Mouse (Mus musculus) thymus, postnatal 4 days (tissue): ENCODE results near the gene Prex1.
A peak's percentile ranks its signal among the peaks of the same experiment; 100 is the strongest.

Experiments
- DNase-seq: peaks from one replicate; pipeline ENCODE4 v3.0.0; 2021

Gene Prex1

DNA sequence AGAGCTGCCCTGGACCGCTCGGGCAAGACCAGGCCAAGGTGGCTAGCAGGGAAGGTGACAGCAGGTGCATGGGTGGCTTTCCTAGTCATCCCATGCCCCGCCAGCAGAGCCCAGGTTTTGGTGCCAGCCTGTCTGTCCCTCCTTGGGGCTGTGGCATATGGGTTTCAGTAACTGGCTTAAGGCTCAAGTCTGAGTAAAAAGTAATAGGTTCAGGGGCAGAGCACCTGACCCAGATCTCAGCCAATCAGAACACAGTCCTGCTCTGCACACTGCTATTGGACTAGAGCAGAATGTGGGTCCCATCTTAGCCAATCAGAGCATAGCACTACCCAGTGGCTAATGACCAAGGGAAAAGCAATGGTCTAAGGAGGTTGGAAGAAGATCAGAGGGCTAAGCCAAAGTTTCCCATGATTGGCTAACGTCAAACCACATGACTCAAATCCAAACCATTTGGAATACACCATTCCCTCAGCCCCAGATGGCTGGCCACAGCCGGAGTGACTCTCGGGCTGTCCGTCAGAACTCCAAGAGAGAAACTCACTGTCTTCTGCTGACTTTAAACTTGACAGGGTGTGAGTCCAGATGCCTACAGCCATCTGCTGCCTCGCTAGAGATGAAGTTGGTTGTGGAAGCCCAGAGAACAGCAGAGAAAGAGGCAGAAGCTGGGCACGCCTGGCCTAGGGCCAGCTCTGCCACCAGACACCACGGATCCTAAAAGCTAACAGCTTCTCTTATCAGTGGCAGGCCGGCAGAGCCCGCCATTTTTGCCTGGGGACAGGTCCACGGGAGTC is 80.9 kb downstream of the Prex1 start:
- no peak for DNase-seq

DNA sequence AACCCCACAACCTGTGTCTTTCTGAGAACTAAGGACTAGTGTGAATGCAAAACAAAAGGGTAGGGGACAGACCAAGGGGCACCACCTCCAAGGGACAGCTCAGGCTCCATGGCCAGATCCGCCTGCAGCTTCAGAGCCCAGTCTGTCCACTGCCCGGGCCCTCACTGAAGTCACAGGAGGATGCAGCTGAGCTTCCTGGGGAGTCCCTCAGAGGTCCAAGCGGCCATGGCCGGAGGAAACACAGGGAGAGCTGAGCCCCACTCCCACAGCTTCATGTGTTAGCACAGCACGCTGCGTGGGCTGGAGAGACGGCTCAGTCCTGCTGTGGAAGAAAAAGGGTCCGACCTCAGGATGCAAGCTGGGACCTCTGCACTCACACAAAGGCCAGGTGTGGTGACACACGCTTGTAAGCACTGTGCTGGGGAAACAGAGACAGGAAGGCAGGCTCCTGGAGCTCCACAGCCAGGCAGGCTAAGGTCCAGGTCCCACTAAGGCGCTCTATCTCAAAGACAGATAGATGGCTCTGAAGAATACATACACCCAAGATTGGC is 81.9 kb downstream of the Prex1 start:
- peak; percentile 67 for DNase-seq

DNA sequence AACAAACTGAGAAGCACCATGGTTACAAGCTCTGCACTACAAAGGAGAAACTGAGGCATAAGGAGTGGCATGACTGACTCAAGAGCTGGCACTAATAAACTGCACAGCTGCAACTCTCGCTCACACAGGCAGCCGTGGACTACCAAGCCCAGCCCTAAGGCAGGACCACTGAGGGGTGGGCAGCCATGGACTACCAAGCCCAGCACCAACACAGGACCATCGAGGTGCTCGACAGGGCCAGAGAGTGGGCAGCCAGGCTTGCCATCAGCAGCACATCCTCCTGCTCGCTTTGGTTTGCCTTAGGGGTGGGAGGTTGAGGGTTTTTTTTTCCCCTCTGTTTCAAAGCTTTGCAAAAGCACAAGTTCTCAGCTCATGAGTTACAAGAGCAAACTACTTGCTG is 82.4 kb downstream of the Prex1 start:
- DNase-seq, result peak; percentile 63

DNA sequence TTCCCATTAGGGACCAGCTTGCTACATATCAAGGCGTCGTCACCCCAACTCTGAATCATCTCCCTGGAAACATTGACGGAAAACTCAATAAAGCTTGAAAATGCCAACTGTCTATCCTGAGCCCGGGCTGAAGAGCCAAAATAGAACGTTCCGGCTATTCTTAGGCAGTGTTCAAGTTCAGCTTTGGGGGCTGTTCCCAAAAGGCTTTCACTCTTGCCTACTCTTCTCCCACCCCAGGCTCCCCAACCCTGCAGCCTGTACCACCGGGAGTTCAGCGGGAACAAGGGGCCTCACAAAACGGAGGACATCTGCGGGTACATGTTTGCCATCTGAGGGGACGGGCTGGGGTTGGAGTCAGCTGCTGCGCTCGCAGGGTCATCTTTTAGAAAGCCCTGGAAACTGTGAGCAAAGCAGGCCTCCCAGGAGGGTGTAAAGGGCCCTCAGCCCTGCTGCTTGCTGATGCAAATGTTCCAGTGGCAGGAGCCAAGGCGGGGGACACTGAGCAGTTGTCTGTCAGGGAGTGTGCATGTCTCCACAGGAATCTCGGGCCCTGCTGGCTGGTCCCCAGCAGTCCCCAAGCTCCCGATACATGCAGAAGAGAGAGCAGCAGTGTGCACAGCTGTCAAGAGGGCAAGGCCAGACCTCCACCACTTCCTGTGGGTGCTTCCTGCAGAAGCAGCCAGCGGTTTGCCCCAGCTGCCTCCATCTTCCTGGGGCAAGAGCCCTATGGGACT is 83.5 kb downstream of the Prex1 start:
- peak; percentile 83 for DNase-seq

DNA sequence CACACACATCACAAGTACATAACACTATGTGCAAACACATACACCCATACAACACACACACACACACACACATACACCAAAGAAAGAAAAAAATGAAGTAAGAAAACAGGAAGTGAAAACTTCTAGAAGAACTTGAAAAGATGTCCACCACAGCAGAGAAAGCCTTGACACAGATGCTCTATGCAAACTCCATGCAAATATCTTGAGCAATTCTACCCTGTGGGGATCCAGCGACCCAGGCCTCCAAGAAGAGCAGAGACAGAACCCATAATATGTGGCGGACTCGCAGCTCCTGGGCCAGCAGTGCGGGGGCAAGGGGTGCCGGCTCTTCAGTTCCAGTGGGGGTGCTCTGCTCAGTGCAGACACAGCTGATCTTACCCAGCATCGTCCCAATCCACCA is 86.1 kb downstream of the Prex1 start:
- peak; percentile 53 for DNase-seq

DNA sequence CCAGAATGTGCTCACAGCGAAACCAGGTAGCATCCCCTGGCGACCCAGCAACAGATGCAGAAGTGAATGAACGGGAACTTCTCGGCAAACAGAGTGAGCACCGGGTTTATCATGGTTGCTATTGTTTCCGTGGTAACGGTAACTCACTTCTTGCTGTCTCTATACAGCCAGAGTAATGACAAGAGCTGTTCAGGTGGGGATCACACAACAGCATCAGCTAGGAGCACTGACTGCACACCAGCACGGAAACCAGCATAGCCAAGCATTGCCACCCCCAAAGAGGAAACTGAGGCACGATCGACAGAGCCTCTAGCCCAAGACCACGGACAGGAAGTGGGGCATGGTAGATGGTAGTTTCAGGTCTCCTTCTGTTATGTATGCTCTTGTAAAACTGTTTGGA is 88.4 kb downstream of the Prex1 start:
- DNase-seq, result peak; percentile 28

DNA sequence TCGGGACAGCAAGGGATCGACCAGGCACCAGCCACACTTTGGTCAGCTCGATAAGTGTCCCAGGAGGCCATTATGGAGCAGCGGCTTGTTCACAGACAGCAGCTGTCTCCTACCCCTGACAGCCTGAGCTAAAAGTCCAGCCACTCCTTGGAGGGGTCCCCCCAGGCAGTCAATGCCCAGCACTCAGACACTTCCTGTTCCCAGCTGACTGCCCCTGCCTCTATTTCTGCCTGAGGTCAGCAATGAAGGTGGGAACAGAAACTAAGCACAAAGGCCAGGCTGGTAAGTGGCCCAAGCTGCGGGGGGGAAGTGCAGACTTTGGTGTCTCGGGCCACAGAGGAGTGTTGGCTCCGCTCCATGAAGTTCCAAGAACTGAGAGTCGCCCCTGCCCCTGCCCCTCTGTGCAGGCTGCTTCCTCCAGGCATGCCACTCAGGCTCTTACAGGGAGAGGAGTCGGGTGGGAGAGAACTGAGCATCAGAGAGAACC is 90.5 kb downstream of the Prex1 start:
- no peak for DNase-seq

DNA sequence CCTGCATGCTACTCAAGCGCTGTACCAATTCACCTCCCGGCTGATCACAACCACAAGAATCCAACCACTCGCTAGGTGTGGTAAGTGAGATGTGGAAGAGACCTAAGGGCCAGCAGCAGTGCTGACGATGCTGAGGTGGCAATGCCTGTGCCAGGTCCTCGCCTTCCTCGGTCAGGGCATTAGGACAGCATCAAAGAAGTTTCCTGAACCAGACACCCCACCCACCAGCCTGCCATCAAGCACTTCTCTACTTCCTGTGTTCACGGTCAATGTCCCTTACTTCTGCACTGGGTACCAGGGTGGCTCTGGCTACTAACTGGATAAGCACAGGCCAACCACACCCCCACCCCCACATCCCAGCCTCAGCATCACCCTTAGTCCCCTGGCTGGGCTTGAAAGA is 91.0 kb downstream of the Prex1 start:
- DNase-seq, result peak; percentile 59

DNA sequence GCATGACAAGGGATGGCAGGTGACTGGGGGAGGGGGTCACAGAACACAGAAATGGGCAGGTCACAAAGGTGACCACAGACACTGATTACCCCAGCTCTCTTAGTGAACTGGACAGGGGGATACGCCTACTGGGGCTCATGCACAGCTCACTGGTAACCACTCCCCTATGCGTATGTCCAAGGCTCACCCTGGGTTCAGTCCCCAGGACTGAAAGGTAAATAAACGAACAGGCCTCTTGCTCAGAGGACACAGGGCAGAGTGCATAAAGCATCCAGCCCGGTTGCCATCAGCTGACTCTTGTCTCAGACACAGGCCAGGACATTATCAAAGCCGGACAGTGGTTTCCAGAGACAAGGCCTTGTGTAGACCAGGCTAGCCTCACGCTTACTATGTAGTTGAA is 91.6 kb downstream of the Prex1 start:
- no peak for DNase-seq

DNA sequence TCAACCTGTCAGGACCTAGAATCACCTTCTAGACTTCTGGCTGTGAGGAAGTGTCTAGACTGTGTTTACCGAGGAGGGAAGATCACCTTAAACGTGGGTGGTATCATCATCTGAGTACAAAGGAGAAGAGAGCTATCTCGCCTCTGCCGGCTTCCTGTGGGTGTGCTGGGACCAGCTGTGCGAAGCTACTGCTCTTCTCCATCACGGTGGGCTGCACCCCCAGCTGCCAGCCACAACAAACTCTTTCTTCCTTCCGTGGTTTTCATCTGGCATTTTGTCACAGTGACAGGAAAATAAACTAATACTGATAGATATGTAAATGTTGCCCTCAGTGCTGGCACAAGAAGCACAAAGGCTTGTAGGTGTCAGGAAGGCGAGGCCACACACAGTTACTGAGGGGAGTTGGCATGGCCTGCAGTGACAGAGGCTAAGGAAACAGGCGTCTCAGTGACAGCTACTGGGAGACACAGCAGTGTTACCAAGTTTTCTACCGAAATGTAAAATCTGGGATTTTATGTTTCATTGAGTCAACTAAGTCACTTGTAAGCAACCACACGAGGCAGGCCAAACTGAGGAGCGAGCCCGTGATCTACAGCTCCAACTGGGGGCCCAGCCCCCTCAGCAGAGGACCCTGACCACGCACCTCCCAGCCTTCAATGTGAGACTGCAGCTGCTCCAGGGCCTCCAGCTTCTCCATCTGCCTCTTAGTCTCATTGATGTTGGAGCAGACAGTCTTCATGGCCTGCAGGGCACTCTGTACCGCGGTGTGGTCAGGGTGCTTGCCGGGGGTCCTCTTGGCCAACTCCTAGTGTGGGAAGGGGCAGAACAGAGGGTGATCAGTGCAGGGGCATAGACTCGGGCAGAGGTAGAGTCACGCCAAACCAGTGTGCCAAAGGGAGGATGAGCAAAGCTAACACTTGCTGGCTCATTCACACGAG is 92.8 kb downstream of the Prex1 start:
- DNase-seq, result peak; percentile 85

DNA sequence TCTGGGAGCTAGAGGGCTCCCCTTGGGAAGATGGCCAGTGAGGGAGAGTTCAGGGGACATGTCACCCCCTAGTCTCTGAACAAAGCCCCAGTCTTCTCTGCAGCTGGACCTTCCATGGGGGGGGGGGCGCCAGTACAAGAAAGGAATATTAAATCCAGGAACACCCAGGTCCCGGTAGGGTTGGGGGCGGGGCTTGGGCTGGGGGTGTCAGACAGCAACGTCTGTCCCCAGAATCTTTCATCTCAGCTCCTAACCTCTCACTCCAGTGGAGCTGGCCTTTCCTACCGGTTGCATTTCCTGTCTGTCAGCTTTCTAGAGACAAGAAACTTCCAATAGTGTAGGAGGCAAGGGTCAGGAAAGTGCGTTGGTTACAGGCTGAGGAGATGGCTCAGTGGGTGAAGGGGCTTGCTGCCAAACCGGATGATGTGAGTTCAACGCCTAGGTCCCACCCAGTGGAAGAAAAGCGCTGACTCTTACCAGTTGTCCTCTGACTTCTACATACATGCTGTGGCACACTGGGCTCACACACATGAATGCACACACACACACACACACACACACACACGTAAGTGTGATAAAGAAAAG is 93.6 kb downstream of the Prex1 start:
- peak; percentile 65 for DNase-seq

DNA sequence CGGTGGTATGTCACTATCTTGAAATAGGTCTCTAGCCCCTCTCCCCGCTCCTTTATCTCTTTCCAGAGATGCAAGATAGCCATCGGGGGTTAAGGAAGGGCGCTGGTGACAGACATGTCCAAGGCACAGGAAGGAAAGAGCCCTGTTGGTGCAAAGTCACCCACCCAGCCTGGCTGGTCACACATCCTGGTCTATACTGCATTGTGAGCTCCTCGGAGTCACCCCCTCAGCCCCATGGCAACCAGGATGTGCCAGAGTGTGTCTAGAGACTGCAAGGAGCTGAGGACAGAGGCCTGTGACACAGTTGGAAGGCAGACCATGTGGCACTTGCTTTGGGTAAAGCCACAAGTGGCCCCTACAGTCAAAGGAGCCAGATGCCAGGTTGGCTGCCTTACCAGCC is 94.4 kb downstream of the Prex1 start:
- no peak for DNase-seq

DNA sequence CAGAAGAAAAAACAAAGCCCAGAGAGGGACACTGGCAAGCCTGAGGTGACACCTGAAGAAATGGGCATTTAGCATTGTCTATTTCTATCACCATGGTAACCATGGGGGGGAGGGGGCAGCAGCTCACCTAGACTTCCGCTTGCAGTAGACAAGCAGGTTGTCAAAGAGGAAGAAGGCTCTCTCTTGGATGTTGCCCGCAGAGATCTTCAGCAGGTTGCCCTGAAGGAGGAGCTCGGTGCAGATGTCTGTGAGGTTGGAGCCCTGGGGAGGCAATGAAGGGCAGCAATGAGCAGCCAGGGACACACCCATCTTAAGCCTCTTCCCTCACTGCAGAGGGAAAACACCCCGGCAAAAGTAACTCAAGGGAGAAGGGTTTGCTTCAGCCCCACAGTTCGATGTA is 95.9 kb downstream of the Prex1 start:
- DNase-seq, result peak; percentile 72

DNA sequence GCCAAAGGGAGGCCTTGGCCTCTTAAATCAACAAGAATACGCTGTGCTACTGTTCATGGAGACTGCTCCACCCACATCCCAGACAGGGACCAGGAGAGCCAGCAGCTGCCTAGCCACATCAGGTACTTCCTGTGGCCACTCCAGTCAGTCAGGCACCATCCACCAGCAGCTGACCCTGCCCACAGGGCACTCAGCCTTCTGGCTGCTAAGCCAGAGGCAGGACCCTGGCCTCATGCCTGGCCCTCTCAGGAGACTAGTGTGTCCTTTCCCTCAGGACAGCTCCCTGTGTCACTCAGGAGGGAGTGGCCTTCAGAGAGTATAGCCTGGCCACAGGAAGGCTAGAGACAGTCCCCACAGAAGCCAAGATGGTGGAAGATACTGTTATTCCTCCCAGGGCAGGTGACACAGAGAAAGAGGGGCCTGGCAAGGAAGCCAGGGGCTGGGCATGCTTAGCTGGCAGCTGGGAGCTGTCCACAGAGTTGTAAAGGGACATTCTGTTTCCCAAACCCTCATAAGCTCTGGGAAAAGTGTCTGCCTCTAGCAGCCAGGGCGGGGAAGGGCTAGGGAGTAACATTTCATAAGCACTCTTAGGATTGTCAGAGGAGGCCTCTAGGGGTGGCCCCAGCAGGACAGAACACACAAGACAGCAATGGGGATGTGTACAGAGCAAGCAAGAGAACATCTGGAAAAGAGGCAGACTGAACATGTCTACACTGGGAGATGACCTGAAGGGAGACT is 98.1 kb downstream of the Prex1 start:
- no peak for DNase-seq

DNA sequence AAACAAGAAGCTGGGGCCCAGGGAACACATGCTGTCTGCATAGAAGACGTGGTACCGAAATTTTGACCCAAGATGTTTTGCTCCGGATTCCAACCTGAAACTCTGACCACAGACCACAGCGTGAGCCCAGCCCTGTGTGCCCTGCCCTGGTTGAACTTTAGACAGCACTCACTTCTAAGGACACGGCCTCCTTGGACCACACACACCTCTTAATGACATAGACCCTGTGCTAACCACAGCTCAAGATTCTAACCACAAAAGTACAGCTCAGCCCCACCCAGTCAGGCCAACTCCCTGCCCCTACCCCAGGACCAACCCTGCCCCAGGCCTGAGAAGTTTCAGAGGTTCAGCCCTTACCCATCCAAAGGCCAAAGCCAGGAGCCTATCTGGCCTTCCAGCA is 103.4 kb downstream of the Prex1 start:
- DNase-seq, result no peak

DNA sequence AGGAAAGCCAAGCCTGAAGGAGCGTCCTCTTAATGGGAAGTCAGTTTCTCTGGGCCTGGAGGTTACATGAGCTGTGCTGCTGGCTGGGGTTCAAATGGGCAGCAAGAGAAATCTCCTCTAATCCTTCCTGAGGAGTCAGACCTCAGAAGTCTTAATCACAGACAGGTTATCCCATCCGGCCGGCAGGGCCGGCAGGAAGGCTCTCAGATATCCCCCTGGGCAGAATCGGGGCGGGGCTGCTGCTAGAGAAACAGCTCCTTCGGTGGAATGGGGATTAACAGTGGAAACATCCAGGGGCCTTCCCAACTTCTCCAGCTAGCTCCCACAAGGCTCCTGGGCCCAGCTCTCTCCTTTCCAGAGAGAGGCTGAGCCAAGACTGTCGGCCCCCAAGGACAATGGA is 105.1 kb downstream of the Prex1 start:
- DNase-seq, result no peak

DNA sequence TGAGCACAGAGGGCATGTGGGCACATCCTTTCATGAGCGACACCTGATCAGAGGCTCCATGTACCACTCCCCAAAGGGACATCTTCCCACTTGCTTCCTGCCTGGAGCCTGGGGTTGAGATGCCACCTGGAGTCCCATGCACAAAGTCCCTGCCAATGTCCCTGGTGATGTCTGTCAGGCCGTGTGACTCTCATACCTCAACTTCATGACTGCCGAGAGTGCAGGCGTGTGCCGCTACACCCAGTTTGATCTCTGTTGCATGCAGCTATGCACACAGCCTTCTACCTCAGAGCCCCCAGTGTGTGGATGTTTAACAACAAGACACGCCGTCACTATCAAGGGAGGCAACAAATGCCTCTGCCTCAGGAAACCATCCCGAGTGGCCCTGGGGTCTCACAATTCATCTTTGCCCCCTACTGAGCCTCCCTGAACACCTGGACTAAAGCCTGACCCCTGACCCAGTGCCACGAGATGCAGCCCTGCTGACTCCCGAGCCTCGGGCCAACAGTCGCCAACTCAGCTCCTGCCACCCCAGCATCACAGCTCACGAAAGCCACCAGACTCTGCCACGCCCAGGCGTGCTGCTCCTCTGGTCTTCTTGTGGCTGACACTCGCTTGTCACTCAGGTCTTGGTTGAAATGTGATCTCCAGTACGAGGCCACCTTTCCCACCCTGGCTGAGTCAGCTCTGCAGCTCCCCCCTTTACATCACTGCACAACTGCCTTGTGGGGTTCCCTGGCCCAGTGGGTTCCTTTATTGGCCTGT is 107.0 kb downstream of the Prex1 start:
- no peak for DNase-seq

DNA sequence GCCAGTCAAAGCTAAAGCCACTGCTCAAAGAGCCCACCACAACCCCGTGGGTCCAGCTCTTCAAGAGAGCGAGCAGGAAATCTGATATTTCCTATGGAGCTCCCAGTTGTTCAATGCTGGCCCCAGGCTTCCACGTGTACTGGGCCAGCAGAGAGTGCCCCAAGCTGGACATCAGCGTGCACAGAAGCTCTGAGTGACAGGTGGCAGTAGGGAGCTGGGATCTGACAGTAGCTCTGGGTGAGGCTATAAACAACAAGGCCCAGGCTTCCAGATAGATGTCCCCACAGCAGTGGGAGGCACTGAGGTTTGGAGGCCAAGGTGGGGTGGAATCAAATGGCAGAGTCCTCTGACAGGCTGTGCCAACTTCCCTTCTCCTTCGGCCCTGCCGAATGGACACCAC is 107.6 kb downstream of the Prex1 start:
- no peak for DNase-seq

DNA sequence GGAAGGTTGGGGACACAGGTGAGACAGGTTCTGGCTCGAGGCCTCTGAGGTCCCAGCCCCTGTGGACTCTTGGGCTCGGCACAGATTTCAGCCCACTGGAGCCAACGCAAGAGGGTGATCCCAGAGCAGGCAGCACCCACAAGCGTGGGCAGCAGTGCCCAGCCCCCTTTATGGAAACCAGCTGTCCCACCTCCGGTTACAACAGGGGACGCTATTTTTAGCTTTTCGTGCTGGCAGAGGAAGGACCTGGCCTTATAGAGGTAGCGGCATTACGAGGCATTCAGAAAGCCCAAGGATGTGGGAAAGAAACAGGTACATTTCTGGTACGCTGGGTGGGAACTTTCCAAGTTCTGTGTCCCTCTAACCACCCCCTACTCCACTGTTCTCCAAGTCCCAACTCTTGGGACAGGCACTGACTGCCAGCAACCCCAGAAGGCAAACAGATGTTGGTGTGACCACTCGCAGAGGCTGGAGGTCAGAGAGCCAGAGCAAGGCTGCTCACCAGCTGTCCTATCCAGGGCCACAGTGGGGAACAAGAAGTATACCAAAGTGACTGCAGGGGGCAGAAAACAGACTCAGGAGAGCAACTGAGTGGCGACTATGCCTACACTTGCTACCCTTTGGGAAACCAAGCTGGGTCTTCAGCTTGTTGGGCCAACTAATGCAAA is 108.3 kb downstream of the Prex1 start:
- DNase-seq, result peak; percentile 50

DNA sequence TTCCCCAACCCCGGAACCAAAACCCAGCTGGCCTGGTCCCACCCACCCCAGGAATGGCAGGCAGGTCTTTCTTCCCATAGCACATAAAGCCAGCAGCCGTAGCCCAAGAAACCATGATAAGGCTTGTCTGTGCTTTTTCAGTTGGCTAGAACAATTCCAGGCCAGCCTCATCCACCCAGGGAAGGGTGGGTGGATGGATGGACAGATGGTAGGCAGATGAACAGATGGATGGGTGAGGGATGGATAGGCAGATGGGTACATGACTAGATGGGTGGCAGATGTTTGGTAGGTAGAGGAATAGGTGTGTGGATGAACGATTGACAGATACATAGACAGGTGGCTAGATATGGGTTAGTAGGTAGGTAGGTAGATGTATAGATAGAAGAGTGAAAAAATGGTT is 110.7 kb downstream of the Prex1 start:
- DNase-seq, result no peak
